Mouse (Mus musculus) hindbrain, postnatal 0 days (tissue): ENCODE data around the gene Lrrfip1. TPM values are rescaled to one million over a fixed set of nuclear protein-coding genes. Genes with fewer than 3 reads are reported as not detected.

ENCODE experiments used
- ATAC-seq: fragments of 200-750 bp; cut with Nextera tagmentation; 2 replicates; pipeline ENCODE4 v1.8.0; 2017; ENCODE audit warnings: mild to moderate bottlenecking, moderate TSS enrichment, moderate library complexity
- DNase-seq: peaks from one replicate; pipeline ENCODE4 v3.0.0-alpha.2; 2015; ENCODE audit warnings: low spot score
- H3K27ac ChIP-seq: fragments of 300-500 bp; sonication (generic); 2 replicates; pipeline ENCODE4 v1.5.1; 2014; ENCODE audit warnings: mild to moderate bottlenecking
- H3K27me3 ChIP-seq: fragments of 300-500 bp; sonication (generic); 2 replicates; pipeline ENCODE4 v1.6.1; 2014; ENCODE audit warnings: low read length, mixed read lengths; ENCODE audit not compliant: insufficient read depth
- H3K36me3 ChIP-seq: fragments of 300-500 bp; sonication (generic); 2 replicates; pipeline ENCODE4 v1.6.1; 2014; ENCODE audit warnings: low read length, mixed read lengths; ENCODE audit not compliant: insufficient read depth
- H3K4me1 ChIP-seq: fragments of 300-500 bp; sonication (generic); 2 replicates; pipeline ENCODE4 v1.6.1; 2014; ENCODE audit warnings: antibody characterized with exemption, low read length, mixed read lengths; ENCODE audit not compliant: insufficient read depth
- H3K4me2 ChIP-seq: fragments of 300-500 bp; sonication (generic); 2 replicates; pipeline ENCODE4 v1.6.1; 2014; ENCODE audit warnings: low read depth, mild to moderate bottlenecking, low read length, moderate library complexity, mixed read lengths
- H3K4me3 ChIP-seq: fragments of 300-500 bp; sonication (generic); 2 replicates; pipeline ENCODE4 v1.5.1; 2014; ENCODE audit warnings: low read length
- H3K9ac ChIP-seq: fragments of 300-500 bp; sonication (generic); replicated peaks from 2 replicates; pipeline ENCODE4 v1.6.1; 2014; ENCODE audit warnings: mild to moderate bottlenecking, low read length, moderate library complexity, mixed read lengths
- H3K9me3 ChIP-seq: fragments of 300-500 bp; sonication (generic); 2 replicates; pipeline ENCODE4 v1.6.1; 2016; ENCODE audit warnings: low read length, mixed read lengths
- CTCF ChIP-seq: IDR thresholded peaks from 2 replicates; pipeline ENCODE4 v1.5.1; 2016; ENCODE audit warnings: antibody characterized with exemption, control low read depth, low read depth
- WGBS: fragments of 180-500 bp; shearing (Covaris S2); extraction: QIAGEN DNeasy Blood & Tissue Kit; methylation state at CpG from one replicate; pipeline ENCODE4 v1.1.7; 2014; 5-methylcytosine and 5-hydroxymethylcytosine counted together
- polyA plus RNA-seq: library from polyadenylated mRNA; unstranded; fragments of >200 nt; fragmentation: Nextera tagmentation; extraction: Ambion mirVana; gene quantifications from 2 replicates; pipeline ENCODE4 v1.2.1, GENCODE M21; 2015
- total RNA-seq: library from RNA; depleted of rRNA; stranded (reverse); fragments of >200 nt; gene quantifications from 2 replicates; pipeline ENCODE4 v1.2.3, GENCODE M21; 2014

Lrrfip1 gene
- total and polyA plus RNA-seq, 2 experiments from 2014 or later: 26.9 to 37.5 TPM

GRCm38 (mm10) chr1:91085686-91086085, 87.1 kb downstream of the Lrrfip1 start:
- 53% methylated on average over 2 of the region's 2 CpGs for WGBS

DNA sequence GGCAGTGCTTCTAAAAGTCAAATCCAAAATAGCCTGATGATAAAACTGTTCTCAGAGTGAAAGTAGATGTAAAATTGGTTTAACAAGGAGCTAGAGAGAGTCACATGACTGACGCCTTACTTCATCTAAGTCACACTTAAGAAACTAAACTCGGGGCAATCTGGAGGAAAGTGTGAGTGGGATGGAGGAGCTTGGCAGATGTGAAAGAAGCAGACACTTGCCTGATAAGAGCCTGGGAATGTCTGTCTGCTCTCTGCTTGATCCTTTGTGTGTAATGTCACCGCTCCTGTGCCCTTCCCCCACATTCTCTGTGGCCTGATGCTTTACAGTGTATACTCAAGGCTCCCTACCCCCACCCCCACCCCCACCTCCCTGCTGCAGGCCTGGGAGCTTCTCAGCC, 87.8 kb downstream of the Lrrfip1 start:
- 48% methylated on average over 3 of the region's 3 CpGs for WGBS
- no peak for TF ChIP-seq CTCF
- no peak overlapping the region for H3K4me3 ChIP-seq
- H3K27me3 ChIP-seq: no peaks in the 10 kb centered on the region
- no peaks in the 10 kb centered on the region for H3K4me1 ChIP-seq
- ATAC-seq (no peak), DNase-seq (no peak)
- H3K4me2 ChIP-seq: no peak overlapping the region
- H3K9me3 ChIP-seq: no peaks in the 10 kb centered on the region
- H3K36me3 ChIP-seq: no peaks in the 10 kb centered on the region
- H3K9ac ChIP-seq: no peak overlapping the region
- no peak overlapping the region for H3K27ac ChIP-seq

More at GRCm38 (mm10) chr1:91085686-91086085, 87.1 kb downstream of the Lrrfip1 start:
- Histone ChIP-seq H3K4me3 (no peak overlapping the region), H3K4me1 (no peaks in the 10 kb centered on the region), H3K9me3 (no peaks in the 10 kb centered on the region), H3K9ac (no peak overlapping the region), H3K4me2 (no peak overlapping the region), H3K27me3 (no peaks in the 10 kb centered on the region), H3K36me3 (no peaks in the 10 kb centered on the region), H3K27ac (no peak overlapping the region)
- no peak for DNase-seq
- ATAC-seq: no peak
- no peak for TF ChIP-seq CTCF

DNA sequence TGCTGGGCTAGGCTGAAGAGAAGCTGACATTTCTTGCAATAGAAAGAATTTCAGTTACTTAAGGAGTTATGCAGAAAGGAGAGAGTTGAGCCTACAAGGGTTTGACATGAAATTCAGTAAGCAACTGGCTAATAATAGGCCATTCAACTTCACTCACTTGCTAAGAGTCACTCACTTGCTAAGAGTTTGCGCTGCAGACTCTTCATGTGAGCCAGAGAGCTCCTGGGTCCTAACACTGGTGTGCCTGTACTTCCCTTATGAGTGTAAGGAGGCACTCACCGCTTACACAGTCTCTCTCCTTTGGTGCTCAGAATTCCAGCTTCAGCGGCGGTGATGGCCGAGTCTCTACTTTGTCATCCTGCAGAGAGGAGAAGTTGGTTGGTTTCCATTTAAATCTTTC, 88.2 kb downstream of the Lrrfip1 start:
- ATAC-seq (no peak), DNase-seq (no peak)
- H3K27ac ChIP-seq: no peak overlapping the region
- WGBS: 86% methylated on average over 5 of the region's 5 CpGs
- no peaks in the 10 kb centered on the region for H3K36me3 ChIP-seq
- TF ChIP-seq CTCF: no peak
- H3K9ac ChIP-seq: no peak overlapping the region
- no peaks in the 10 kb centered on the region for H3K27me3 ChIP-seq
- H3K4me3 ChIP-seq: no peak overlapping the region
- H3K4me2 ChIP-seq: no peak overlapping the region
- no peaks in the 10 kb centered on the region for H3K9me3 ChIP-seq
- H3K4me1 ChIP-seq: no peaks in the 10 kb centered on the region

GRCm38 (mm10) chr1:91088027-91088426, 89.5 kb downstream of the Lrrfip1 start:
- Histone ChIP-seq H3K9me3 (no peaks in the 10 kb centered on the region), H3K4me2 (no peak overlapping the region), H3K9ac (no peak overlapping the region), H3K27ac (no peak overlapping the region), H3K36me3 (no peaks in the 10 kb centered on the region), H3K4me3 (no peak overlapping the region), H3K4me1 (no peaks in the 10 kb centered on the region), H3K27me3 (no peaks in the 10 kb centered on the region)
- TF ChIP-seq CTCF: no peak
- DNase-seq (no peak), ATAC-seq (no peak)
- WGBS: 86% methylated on average over 7 of the region's 7 CpGs

GRCm38 (mm10) chr1:91088941-91089340, 90.4 kb downstream of the Lrrfip1 start:
- 85% methylated on average over 8 of the region's 8 CpGs for WGBS
- H3K4me1 ChIP-seq: no peaks in the 10 kb centered on the region
- no peak for TF ChIP-seq CTCF
- H3K27ac ChIP-seq: no peak overlapping the region
- DNase-seq: no peak
- H3K9ac ChIP-seq: no peak overlapping the region
- H3K36me3 ChIP-seq: no peaks in the 10 kb centered on the region
- no peak overlapping the region for H3K4me3 ChIP-seq
- H3K27me3 ChIP-seq: no peaks in the 10 kb centered on the region
- H3K9me3 ChIP-seq: no peaks in the 10 kb centered on the region
- no peak overlapping the region for H3K4me2 ChIP-seq
- ATAC-seq: no peak

DNA sequence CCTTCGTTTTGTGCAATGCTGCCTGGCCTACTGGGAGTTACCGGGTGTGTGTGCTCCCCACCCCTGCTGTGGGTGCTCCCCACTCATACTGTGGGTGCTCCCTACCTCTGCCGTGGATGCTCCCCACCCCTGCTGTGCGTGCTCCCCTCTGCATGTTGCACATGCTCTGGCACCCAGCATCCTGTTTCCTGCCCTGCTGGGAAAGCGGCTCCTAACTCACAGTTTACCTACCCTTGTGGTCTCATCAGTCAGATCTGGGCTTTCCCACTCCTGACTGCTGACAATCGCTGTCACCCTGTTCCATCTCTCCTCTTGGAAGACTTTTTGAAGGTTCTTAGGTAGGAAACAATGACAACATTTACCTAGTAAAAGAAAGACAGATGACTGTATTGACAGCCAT, 91.9 kb downstream of the Lrrfip1 start:
- Histone ChIP-seq H3K4me2 (no peak overlapping the region), H3K4me1 (no peaks in the 10 kb centered on the region), H3K9ac (no peak overlapping the region), H3K9me3 (no peaks in the 10 kb centered on the region), H3K27me3 (no peaks in the 10 kb centered on the region), H3K36me3 (no peaks in the 10 kb centered on the region), H3K27ac (no peak overlapping the region), H3K4me3 (no peak overlapping the region)
- 73% methylated on average over 6 of the region's 6 CpGs for WGBS
- no peak for ATAC-seq
- no peak for TF ChIP-seq CTCF
- no peak for DNase-seq

- no peak overlapping the region for H3K4me2 ChIP-seq
- no peak overlapping the region for H3K4me3 ChIP-seq
- H3K4me1 ChIP-seq: no peaks in the 10 kb centered on the region
- DNase-seq (no peak), ATAC-seq (no peak)
- no peak overlapping the region for H3K9ac ChIP-seq
- WGBS: 61% methylated on average over 6 of the region's 6 CpGs
- TF ChIP-seq CTCF: no peak
- no peaks in the 10 kb centered on the region for H3K9me3 ChIP-seq
- no peaks in the 10 kb centered on the region for H3K36me3 ChIP-seq
- no peaks in the 10 kb centered on the region for H3K27me3 ChIP-seq
- no peak overlapping the region for H3K27ac ChIP-seq
These were observed 93.9 kb downstream of the Lrrfip1 start for GRCm38 (mm10) chr1:91092451-91092850.
